Mouse (Mus musculus): ENCODE results near the gene Tyw3. TPM values are rescaled to one million over a fixed set of nuclear protein-coding genes. Genes with fewer than 3 reads are reported as not detected.
"Not testable (repeated sequence)": the region's sequence is repeated elsewhere in the genome, so short reads cannot be mapped to it uniquely, and the experiment has no call there.

Tyw3 gene
- 7.9 TPM for polyA plus RNA-seq (2021)

GRCm38 (mm10) chr3:154596934-154597554 is at the start of gene Tyw3:
Gene Tyw3, minus strand, starts transcription at chr3:154597104.
- TF ChIP-seq CTCF (IDR thresholded peaks at IDR 0.05): no peak
- peak; percentile 93 for DNase-seq (ENCODE audit: low read depth, low spot score)
- CTCF ChIA-PET: interaction anchor here (0.9 to 2.3 kb wide), 12 partner anchors 9 to 542 kb away, joined by 3 to 19 read pairs (median 4); partner anchors contain the start of genes Fpgt and Lrriq3
- in situ Hi-C loops (cut with MboI; ENCODE audit: low pct_unique_long_range_greater_than_20kb): loop anchor here (10.0 kb wide), 1 partner anchor 498 kb away; the partner anchor contains the start of genes Fpgt and Lrriq3
- no peaks in the 10 kb centered on the region for H3K27me3 ChIP-seq
- peak; percentile 98 for ATAC-seq
- POLR2A ChIA-PET: interaction anchor here (0.6 kb wide), 2 partner anchors 71 to 1149 kb away, joined by 3 to 5 read pairs; no protein-coding TSS in a partner anchor

- no peak for ATAC-seq
- in situ Hi-C loops (cut with MboI; ENCODE audit: low pct_unique_long_range_greater_than_20kb): loop anchor here (25.0 kb wide), 1 partner anchor 729 kb away; no protein-coding TSS in a partner anchor
- no peak for DNase-seq (ENCODE audit: low read depth, low spot score)
- H3K27me3 ChIP-seq: peaks cover 6% of the 10 kb centered on the region
- ChIA-PET POLR2A (no interaction called here), CTCF (no interaction called here)
- TF ChIP-seq CTCF (IDR thresholded peaks at IDR 0.05): no peak
Observed at GRCm38 (mm10) chr3:154633091-154633490, 36.2 kb upstream of the Tyw3 start.

DNA sequence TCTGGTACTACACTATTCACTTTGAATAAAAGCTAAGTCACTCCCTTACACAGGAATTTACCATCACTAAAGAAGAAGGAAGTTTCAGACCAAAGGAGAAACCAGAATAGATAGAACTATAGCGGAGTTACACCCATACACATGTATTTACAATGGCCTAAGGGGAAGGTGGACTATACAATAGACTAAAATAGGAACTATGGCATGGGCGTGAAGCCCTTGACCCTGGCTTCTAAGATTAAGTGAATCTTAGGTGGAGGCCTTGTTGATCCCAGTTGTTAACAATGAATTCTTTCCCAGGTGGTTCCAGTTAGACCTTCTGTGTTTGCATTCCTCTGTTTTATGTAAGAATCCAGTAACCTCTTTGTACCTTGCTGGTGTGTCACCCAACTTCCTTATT is 34.4 kb upstream of the Tyw3 start:
- POLR2A ChIA-PET: not testable (repeated sequence)

GRCm38 (mm10) chr3:154628284-154628683 is 31.4 kb upstream of the Tyw3 start:
- TF ChIP-seq CTCF (IDR thresholded peaks at IDR 0.05): no peak
- no peak for ATAC-seq
- DNase-seq (ENCODE audit: low read depth, low spot score): no peak
- in situ Hi-C loops (cut with MboI; ENCODE audit: low pct_unique_long_range_greater_than_20kb): loop anchor here (25.0 kb wide), 1 partner anchor 734 kb away; no protein-coding TSS in a partner anchor
- ChIA-PET POLR2A (no interaction called here), CTCF (interaction anchor here (1.3 to 1.4 kb wide), 2 partner anchors 10 to 55 kb away, joined by 4 read pairs; no protein-coding TSS in a partner anchor)
- H3K27me3 ChIP-seq: peaks cover 6% of the 10 kb centered on the region

More for the DNA sequence above, 34.4 kb upstream of the Tyw3 start:
- DNase-seq (ENCODE audit: low read depth, low spot score); ATAC-seq; H3K27me3 ChIP-seq: not testable (repeated sequence)
- in situ Hi-C loops (cut with MboI; ENCODE audit: low pct_unique_long_range_greater_than_20kb): loop anchor here (25.0 kb wide), 1 partner anchor 731 kb away; no protein-coding TSS in a partner anchor
- CTCF ChIA-PET: interaction anchor here (1.0 kb wide), 1 partner anchor 51 kb away, joined by 3 read pairs; no protein-coding TSS in a partner anchor

DNA sequence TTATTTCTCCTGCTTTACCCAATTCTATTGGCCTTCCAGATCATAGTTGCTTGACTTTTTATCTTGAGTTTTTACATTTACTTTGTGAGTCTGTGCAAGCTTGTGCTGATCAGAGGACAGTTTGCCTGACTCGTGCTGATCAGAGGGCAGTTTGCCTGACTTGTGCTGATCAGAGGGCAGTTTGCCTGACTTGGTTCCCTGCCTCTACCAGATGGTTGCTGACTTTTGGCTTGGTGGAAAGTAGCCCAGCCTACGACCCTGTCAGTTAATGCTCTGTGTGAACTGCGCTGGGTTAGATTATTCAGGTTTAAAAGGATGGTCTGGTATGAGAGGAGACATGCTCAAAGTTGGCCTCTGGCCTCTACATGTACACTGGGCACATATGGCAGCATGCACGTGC is 19.2 kb upstream of the Tyw3 start:
- no peak for TF ChIP-seq CTCF (IDR thresholded peaks at IDR 0.05)

GRCm38 (mm10) chr3:154615304-154615703 is 18.4 kb upstream of the Tyw3 start:
- no peak for TF ChIP-seq CTCF (IDR thresholded peaks at IDR 0.05)
- DNase-seq (ENCODE audit: low read depth, low spot score): no peak
- POLR2A ChIA-PET: no interaction called here
- H3K27me3 ChIP-seq: no peaks in the 10 kb centered on the region
- in situ Hi-C loops (cut with MboI; ENCODE audit: low pct_unique_long_range_greater_than_20kb): no loop called here
- ATAC-seq: no peak
- CTCF ChIA-PET: no interaction called here

More for the DNA sequence above, 19.2 kb upstream of the Tyw3 start:
- H3K27me3 ChIP-seq: no peaks in the 10 kb centered on the region
- ATAC-seq (no peak), DNase-seq (ENCODE audit: low read depth, low spot score) (no peak)
- in situ Hi-C loops (cut with MboI; ENCODE audit: low pct_unique_long_range_greater_than_20kb): no loop called here
- CTCF ChIA-PET: no interaction called here
- POLR2A ChIA-PET: no interaction called here

- no peak for TF ChIP-seq CTCF (IDR thresholded peaks at IDR 0.05)
- ATAC-seq: no peak
Observed at GRCm38 (mm10) chr3:154614771-154615170, 17.9 kb upstream of the Tyw3 start.

DNA sequence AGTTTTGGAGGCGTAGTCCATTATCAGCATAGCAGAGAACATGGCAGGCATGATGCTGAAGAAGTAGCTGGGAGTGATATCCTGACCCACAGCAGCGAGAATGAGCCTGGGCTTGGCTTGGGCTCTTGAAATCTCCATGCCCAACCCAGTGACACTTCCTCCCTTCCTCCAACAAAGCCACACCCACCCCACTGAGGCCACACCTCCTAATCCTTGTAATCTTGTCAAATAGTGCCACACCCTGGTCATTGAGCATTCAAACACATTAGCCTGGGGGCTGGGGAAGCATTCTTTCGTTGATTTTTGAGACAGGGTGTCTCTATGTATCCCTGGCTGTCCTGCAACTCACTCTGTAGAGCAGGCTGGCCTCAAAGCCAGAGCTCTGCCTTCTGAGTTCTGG is 15.0 kb upstream of the Tyw3 start:
- in situ Hi-C loops (cut with MboI; ENCODE audit: low pct_unique_long_range_greater_than_20kb): no loop called here
- no peak for TF ChIP-seq CTCF (IDR thresholded peaks at IDR 0.05)
- POLR2A ChIA-PET: no interaction called here
- CTCF ChIA-PET: no interaction called here
- ATAC-seq: no peak
- no peaks in the 10 kb centered on the region for H3K27me3 ChIP-seq
- no peak for DNase-seq (ENCODE audit: low read depth, low spot score)

More at GRCm38 (mm10) chr3:154614771-154615170, 17.9 kb upstream of the Tyw3 start:
- DNase-seq (ENCODE audit: low read depth, low spot score): no peak
- POLR2A ChIA-PET: interaction anchor here (0.5 kb wide), 1 partner anchor 284 kb away, joined by 3 read pairs; the partner anchor contains the start of gene Lhx8
- in situ Hi-C loops (cut with MboI; ENCODE audit: low pct_unique_long_range_greater_than_20kb): no loop called here
- no peaks in the 10 kb centered on the region for H3K27me3 ChIP-seq
- CTCF ChIA-PET: interaction anchor here (1.5 kb wide), 1 partner anchor 17 kb away, joined by 7 read pairs; the partner anchor contains the start of genes Cryz and Tyw3

GRCm38 (mm10) chr3:154607896-154608295 is 11.0 kb upstream of the Tyw3 start:
- H3K27me3 ChIP-seq: no peaks in the 10 kb centered on the region
- DNase-seq (ENCODE audit: low read depth, low spot score) (no peak), ATAC-seq (no peak)
- TF ChIP-seq CTCF (IDR thresholded peaks at IDR 0.05): no peak
- POLR2A ChIA-PET: no interaction called here
- CTCF ChIA-PET: interaction anchor here (1.5 to 4.6 kb wide), 2 partner anchors 9 to 11 kb away, joined by 5 to 16 read pairs; partner anchors contain the start of genes Cryz and Tyw3
- in situ Hi-C loops (cut with MboI; ENCODE audit: low pct_unique_long_range_greater_than_20kb): no loop called here

DNA sequence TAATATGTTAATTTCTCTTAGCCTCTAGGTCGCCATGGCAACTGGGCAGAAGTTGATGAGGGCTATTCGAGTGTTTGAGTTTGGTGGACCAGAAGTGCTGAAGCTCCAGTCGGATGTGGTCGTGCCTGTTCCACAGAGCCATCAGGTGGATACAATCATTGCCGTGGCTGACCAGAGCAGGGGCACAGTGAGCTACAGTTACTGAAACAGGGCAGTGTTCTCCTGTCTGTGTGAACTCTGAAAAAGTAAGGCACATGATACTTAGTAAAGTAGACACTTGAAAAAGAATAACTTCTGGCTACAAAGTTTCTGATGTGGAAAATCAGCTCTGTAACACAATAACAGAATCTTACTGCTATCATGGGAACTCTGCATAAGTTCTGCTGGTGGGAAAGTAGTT is 8.0 kb upstream of the Tyw3 start:
- CTCF ChIA-PET: interaction anchor here (1.9 to 4.6 kb wide), 2 partner anchors 8 to 18 kb away, joined by 4 to 16 read pairs; partner anchors contain the start of genes Cryz and Tyw3
- TF ChIP-seq CTCF (IDR thresholded peaks at IDR 0.05): no peak
- in situ Hi-C loops (cut with MboI; ENCODE audit: low pct_unique_long_range_greater_than_20kb): no loop called here
- POLR2A ChIA-PET: no interaction called here
- no peaks in the 10 kb centered on the region for H3K27me3 ChIP-seq
- DNase-seq (ENCODE audit: low read depth, low spot score): no peak
- no peak for ATAC-seq

GRCm38 (mm10) chr3:154602141-154602540 is 5.2 kb upstream of the Tyw3 start:
- CTCF ChIA-PET: interaction anchor here (1.2 kb wide), 1 partner anchor 45 kb away, joined by 4 read pairs; no protein-coding TSS in a partner anchor
- no peak for ATAC-seq
- in situ Hi-C loops (cut with MboI; ENCODE audit: low pct_unique_long_range_greater_than_20kb): no loop called here

More at GRCm38 (mm10) chr3:154602141-154602540, 5.2 kb upstream of the Tyw3 start:
- POLR2A ChIA-PET: no interaction called here
- H3K27me3 ChIP-seq: no peaks in the 10 kb centered on the region
- TF ChIP-seq CTCF (IDR thresholded peaks at IDR 0.05): no peak
- no peak for DNase-seq (ENCODE audit: low read depth, low spot score)
